Mouse (Mus musculus): Measurements from ENCODE around the gene Ibtk.

DNA sequence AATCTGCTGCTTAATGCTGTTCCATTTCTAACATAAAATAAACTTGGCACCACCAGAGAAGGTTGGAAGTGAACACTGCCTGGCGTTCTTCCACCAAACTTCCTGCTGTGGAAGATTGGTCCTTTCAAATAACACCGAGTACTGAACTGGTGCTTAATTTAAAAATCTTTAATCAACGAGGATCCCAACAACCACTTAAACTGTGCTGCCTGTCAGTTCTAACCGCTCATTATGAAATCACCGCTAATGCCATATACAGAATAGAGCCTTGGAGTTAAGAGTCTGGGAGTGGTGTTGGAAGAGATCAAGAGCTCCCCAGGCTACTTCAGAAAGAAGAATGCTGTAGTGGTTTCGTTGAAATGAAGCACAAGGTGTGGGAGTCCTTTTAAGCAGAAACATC lies 28.4 kb upstream of the Ibtk start:
- TF ChIP-seq CTCF (IDR thresholded peaks at IDR 0.05; ENCODE audit: borderline replicate concordance, insufficient read depth, low read depth, low read length) (no peak), POLR2A (IDR thresholded peaks at IDR 0.05; ENCODE audit: borderline replicate concordance, insufficient read depth, low read length) (no peak)

Data from cerebellum, adult 2 months (tissue).